Mouse (Mus musculus) urinary bladder, postnatal 36 days (tissue): ENCODE data around the gene Maml3.
A peak's percentile ranks its signal among the peaks of the same experiment; 100 is the strongest.

Experiments used
- DNase-seq, 2 experiments: peaks; one replicate each; pipeline ENCODE4 v3.0.0; 2022; ENCODE audit warnings: low spot score in 2 of 2, mixed read lengths in 1 of 2

Gene Maml3

DNA sequence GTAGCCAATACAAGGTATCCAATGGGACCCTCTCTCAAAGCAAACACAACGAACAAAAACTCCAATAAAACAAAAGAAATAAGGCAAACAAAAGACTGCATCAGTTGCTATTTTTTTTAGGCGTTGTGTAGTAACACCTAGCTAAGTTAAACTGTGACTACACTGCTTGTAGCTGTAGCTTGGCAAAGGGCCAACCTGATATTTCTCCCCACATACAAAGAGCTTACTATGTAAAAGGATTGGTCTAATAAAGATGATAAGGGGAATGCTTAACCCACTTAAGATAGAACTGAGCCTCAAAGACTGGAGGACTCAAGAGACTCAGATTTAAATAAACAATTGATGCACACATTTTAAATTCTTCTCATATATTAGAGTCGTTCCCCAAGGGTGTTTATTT lies 230.6 kb downstream of the Maml3 start:
- DNase-seq: no peak

- DNase-seq: no peak
Measured at GRCm38 (mm10) chr3:51872771-51873170, 232.1 kb downstream of the Maml3 start.

GRCm38 (mm10) chr3:51871346-51871745 lies 233.5 kb downstream of the Maml3 start:
- no peak for DNase-seq

GRCm38 (mm10) chr3:51869980-51870379 lies 234.9 kb downstream of the Maml3 start:
- DNase-seq: no peak

- DNase-seq: no peak
Measured at GRCm38 (mm10) chr3:51868857-51869256, 236.0 kb downstream of the Maml3 start.

DNA sequence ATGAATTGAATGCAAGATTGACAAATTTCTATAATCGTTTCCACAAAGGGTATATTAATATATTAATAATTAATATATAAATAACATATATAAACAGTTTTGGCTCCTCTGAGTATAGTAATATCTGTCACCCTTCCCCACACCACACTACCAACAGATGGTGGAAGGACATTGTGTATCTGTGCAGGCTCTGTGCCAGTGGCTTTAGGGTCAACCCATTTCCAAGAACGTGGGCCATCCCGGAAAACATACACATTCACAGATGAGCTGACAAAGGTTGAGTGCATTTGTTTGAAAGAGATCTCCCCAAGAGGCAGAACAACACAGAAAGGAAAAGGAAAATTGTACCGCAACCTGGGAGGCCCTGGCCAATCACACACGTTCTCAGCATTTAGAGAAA lies 238.4 kb downstream of the Maml3 start:
- no peak for DNase-seq

DNA sequence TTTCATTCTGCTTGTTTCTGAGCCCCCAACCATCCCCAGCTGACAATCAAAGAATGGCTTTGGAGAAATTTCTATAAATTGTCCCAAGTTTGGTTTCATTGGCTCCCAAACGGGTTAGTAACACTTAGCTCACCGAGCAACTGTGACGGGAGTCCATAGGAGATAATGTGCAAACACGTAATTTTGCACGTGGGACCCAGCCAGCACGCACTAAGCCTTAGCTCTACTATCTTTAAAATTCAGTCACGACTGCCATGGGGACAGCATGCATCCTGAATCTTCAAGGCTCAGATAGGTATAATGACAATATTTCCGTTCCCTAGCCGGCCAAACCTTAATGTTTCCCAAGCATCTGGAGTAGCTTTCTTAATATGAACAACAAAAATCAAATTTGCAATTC lies 243.2 kb downstream of the Maml3 start:
- DNase-seq: no peak

- no peak for DNase-seq
Measured at GRCm38 (mm10) chr3:51860458-51860857, 244.4 kb downstream of the Maml3 start.

- no peak for DNase-seq
Measured at GRCm38 (mm10) chr3:51859208-51859607, 245.7 kb downstream of the Maml3 start.

DNA sequence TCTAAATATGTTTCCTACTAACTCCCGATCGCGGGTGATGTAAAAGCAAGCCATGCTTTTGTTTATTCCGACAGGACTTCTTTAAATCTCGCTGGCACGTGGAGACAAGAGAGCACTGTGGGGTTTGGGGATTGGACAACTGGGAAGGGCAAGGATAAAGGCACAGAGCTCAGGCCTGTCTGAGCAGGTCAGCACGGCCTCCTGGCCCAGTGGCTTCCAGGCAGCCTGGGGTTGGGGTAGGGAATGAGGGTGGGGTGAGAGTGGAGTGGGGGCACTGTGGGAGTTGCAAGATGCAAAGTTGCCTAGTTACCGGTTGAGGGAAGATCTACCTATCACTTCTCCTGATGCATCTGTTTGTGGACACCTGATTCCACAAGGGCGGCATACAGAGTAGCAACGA lies 250.7 kb downstream of the Maml3 start:
- DNase-seq: no peak

DNA sequence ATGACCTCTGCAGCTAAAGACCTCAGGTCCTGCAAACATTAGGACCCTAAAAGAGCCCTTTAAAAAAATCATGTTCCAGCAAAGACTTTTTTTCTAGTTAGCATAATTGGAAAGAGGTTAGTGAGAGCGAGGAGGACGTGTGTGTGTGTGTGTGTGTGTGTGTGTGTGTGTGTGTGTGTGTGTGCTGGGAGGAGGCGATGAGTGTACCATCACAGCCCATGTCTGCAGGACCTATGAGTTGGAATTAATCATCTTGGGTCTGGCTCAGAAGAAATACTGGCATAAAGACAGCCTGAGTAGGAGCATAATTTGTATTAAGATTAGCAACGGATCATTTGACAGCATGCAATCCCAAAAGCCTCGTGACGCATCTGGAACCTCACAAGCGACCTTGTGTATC lies 251.3 kb downstream of the Maml3 start:
- no peak for DNase-seq

DNA sequence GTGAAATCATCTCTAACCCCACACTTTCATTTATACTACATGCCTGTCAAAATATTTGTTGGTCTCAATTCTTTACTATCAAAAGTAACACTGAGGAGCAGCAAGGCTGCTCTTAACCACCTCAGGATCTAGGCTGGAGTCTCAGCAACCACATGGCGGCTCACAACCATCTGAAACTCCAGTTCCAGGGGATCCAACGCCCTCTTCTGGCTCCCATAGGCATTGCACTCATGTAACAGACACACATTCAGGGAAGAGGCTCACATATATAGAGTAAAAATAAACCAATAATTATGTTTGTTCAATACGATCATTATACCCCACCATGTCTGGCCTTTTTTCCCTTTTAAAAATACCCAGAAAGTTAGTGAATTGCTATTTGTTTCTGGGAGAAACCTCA lies 252.2 kb downstream of the Maml3 start:
- DNase-seq: no peak

GRCm38 (mm10) chr3:51851596-51851995 lies 253.3 kb downstream of the Maml3 start:
- no peak for DNase-seq

DNA sequence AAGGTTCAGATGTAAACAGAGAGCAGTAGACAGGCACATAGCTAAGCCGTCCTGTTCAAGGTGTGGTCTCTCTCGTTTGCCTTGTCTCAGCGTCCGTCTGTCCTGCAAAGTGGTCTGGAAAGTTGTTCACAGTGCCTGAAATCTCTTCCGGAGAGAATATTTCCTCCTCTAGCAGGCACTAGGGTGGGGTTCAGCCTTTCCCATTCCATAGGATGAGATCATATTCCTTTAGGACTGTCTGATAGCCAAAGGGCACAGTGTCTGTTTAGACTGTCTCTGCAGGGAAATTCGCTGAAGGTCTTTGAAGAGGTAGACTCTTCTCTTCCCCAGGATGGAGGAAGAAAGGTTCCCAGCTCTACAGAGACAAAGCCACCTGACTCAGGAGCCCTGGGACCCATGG lies 255.4 kb downstream of the Maml3 start:
- no peak for DNase-seq

GRCm38 (mm10) chr3:51847262-51847661 lies 257.6 kb downstream of the Maml3 start:
- DNase-seq: no peak

DNA sequence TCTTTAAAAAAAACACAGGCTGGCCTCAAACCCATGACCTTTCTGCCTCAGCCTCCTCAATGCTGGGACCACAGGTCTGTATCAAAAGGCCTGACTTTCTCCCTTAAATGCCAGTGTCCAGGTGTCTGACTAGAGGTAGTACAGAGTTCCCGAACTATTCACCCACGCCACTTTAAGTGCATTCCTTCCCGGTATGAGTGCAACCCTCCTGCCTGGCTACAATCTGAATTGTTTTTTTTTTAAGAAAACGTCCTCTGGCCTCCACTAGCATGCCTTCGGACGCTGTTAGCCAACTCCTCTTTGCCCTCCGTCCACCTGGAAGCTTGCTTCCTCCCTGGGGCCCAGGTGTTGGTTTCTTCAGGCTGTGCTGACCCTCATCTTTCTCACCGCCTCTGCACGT lies 260.6 kb downstream of the Maml3 start:
- DNase-seq: no peak

- DNase-seq: peak; percentile 40 to 52
Measured at GRCm38 (mm10) chr3:51842140-51842539, 262.7 kb downstream of the Maml3 start.

GRCm38 (mm10) chr3:51841598-51841997 lies 263.3 kb downstream of the Maml3 start:
- no peak for DNase-seq

DNA sequence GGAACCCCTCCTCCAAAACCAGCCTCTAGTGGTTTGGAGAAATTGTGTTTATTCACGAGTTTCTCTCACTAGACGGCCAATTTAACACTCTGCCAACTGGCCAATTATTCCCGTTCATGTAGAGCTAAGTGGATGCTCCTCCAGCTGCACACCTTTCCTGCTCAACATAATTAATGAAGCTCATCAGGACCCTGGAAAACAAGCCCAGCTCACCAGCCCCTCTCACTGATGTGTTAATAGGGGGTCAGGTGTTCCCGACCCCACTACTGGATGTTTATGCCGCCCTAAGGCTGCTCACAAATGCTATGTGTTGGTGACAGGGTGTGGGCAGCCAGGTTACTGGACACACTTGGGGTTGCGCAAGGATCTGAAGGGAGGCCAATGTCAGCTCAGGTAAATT lies 263.7 kb downstream of the Maml3 start:
- DNase-seq: no peak

GRCm38 (mm10) chr3:51840095-51840805 lies 264.6 kb downstream of the Maml3 start:
- no peak for DNase-seq

DNA sequence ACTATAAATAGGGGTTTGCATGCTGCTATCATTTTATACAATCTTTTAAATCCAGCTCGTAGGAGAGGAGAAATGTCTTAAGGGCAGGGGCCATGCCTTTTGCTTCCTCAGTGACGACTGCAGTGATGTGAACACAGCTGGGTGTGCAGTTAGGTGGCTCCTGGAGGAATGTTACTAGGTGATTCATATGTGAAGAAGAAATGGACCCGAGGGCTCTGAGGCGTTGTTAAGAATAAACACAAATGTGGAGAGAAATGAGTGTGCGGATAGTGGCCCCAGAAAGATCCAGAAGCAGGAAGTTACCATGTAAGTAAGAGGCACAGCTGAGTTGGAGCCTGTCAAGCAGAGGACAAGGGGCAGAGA lies 265.5 kb downstream of the Maml3 start:
- DNase-seq: no peak

GRCm38 (mm10) chr3:51838696-51839352 lies 266.1 kb downstream of the Maml3 start:
- DNase-seq: no peak

GRCm38 (mm10) chr3:51832985-51833384 lies 271.9 kb downstream of the Maml3 start:
- DNase-seq: no peak
